Mouse (Mus musculus) embryonic stem cell, embryonic (primary cell): ENCODE data around the gene Arfgap1.

Experiments
- CTCF ChIA-PET, 4 experiments: fragments of 300-600 bp in 2 of 4; fragments of 350-600 bp in 2 of 4; sonication (Branson Sonifier 250); formaldehyde crosslinking; loops; one replicate each; lab custom pipeline; 2022; ENCODE audit warnings: inconsistent platforms in 2 of 4; lab: Charles Lee
- POLR2A ChIA-PET, 4 experiments: fragments of 300-600 bp in 2 of 4; fragments of 350-600 bp in 2 of 4; sonication (Branson Sonifier 250); formaldehyde crosslinking; loops; one replicate each; lab custom pipeline; 2022; ENCODE audit warnings: antibody characterized with exemption in 4 of 4, inconsistent platforms in 1 of 4; lab: Charles Lee

Arfgap1 gene

DNA sequence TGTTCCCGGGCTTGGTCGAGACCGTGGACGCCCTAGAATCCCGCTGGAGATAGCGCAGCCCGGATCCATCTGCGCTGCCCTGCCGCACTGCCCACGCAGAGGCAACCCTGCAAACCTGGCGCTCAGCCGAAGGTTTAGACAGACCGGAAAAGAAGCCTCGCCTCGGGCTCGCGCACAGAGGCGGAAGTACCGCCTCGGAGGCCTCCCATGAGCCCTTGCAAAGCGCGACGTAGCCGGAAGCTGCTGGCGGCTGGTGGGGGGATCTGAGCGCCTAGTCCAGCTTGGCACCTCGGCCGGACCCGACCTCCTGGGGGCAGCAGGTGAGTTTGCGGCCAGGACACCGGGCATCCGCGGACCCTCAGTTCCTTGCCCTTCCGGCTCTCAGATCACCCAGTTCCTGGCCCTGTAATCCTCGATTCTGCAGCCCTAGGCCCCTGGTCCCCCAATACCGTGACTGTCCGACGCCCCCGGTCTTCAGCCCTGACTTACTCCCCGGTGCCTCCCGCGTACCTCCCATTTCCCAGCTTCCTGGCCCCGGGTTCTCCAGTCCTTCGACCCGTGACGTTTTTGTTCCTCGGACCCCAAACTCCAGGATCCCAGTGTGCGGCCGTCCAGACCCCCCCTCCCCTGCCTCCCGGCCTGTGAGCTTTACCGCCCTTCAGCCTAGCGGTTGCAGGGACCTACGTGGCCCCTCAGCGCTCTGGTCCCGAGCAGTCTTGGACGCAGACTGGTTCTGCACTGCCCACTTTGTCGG lies at the start of gene Arfgap1:
Arfgap1 (plus strand) TSS at position 216 of the 754 bp plus-strand sequence.
- CTCF ChIA-PET: interaction anchor here in 3 of 4 experiments (0.6 to 10.2 kb wide), 11 partner anchors 8 to 831 kb away, joined by 3 to 189 read pairs (median 3); partner anchors contain the start of genes Ythdf1 (in 2 of the 3), Birc7 (in 1 of the 3) and Nkain4 (in 1 of the 3)
- POLR2A ChIA-PET: interaction anchor here (0.5 to 8.3 kb wide), 43 partner anchors 9 to 709 kb away, joined by 3 to 85 read pairs (median 4); partner anchors contain the start of genes Birc7 (in 3 of the 4), Ythdf1 (in 3 of the 4), Nkain4 (in 2 of the 4) and Col20a1 (in 1 of the 4)

DNA sequence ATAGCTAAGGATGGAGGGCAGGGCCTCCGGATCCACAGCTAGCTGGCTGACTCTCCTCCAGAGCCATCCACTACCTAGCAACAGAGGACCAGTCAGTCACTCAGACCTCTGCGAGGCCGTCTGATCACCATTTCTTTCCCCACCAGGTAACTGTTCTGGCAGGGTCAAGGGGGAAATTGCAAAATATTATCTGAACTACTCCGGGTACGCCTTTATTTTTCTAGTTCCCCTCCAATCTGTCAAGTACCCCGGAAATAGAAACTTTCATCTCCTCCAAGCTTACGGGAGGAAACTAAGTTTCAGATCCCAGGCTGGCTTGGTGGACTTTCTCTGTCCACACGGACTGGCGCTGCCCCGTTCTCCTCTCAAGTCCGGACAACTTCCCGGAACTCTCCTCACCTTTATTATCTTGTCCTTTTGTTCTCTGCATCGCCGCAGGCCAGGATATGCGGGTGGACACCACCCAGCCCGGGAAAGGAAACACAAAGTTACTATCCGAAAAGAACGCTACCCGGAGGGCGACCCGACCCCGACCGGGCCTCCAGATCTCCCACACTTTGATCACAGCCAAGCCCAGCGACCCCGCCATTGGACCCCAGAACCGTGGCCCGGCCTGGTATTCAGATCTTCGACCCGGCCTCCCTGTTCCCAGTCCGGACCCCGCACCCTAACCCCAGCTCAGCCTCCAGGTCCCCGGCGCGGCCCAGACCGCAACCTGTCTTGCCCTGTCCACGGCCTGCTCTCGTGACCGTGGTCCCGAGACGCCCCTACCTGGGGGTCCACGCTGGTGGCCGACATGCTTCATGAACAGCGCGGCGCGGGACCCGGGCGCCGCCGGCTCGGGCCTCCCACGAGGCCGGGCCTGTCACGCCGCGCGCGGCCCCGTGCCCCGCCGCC lies 46.9 kb upstream of the Arfgap1 start:
- ChIA-PET CTCF (interaction anchor here (0.6 to 11.8 kb wide), 14 partner anchors 8 to 692 kb away, joined by 3 to 189 read pairs (median 4); partner anchors contain the start of genes Arfgap1 (in 2 of the 4) and Nkain4 (in 2 of the 4)), POLR2A (interaction anchor here (0.6 to 13.1 kb wide), 65 partner anchors 9 to 600 kb away, joined by 3 to 232 read pairs (median 5); partner anchors contain the start of genes Arfgap1 (in 3 of the 4), Nkain4 (in 3 of the 4), Birc7 (in 2 of the 4) and Gid8 (in 2 of the 4))

DNA sequence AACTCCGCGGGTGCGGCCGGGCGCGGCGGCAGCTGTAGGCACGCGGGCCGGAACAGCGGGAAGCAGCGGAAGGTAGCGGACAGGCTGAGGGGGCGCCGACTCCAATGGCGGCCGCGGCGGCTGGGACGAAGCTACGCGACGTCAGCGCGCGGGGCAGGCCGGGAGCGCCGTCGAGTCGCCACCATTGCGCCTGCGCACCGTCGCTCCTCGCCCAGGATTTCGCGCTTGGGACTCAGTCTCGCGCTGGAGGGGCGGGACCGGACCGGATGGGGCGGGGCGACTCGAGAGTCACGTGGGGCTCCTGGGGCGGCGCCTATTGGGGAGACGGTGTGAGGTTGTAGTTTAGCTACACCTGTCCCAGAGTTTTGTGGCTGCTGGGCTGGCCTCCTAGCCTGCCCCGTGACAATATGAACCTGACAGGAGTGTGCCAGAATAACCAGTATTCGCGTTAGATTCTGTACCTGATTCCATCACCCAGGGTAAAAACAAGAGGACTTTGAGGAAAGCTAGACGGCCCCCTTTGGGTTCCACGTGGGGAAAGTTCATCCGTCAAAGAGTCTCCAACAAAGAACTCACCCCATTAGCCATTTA lies 46.1 kb upstream of the Arfgap1 start, which contains the start of gene Ythdf1:
Ythdf1 (minus strand) TSS at position 140 of the 591 bp plus-strand sequence.
- ChIA-PET POLR2A (interaction anchor here (0.6 to 13.1 kb wide), 74 partner anchors 8 to 669 kb away, joined by 3 to 232 read pairs (median 4); partner anchors contain the start of genes Nkain4 (in 4 of the 4), Arfgap1 (in 3 of the 4), Birc7 (in 2 of the 4) and Gid8 (in 2 of the 4)), CTCF (interaction anchor here (0.6 to 11.8 kb wide), 12 partner anchors 13 to 132 kb away, joined by 3 to 189 read pairs (median 5); partner anchors contain the start of genes Arfgap1 (in 2 of the 4) and Nkain4 (in 2 of the 4))

DNA sequence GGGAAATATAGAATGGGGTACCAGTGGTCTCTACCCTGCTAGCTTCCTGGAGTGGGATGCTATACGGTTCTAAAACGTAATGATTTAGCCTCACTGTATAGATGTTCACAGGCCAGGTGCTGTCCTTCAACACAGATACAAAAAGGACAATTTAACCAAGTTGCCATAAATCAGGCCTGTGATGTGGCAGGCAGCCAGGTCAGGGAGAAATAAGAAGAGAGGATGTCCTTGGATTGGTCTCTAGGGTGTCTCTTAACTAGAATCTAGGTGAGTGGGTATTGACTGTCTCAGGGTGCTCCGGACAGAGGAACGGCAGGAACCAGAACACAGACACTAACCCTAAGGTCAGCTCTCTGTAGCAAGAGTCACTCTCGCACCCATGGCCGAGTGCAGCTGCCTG lies 44.3 kb upstream of the Arfgap1 start:
- ChIA-PET POLR2A (interaction anchor here in 3 of 4 experiments (0.8 to 13.1 kb wide), 11 partner anchors 10 to 162 kb away, joined by 3 to 232 read pairs (median 4); partner anchors contain the start of genes Arfgap1 (in 1 of the 3) and Nkain4 (in 1 of the 3)), CTCF (interaction anchor here in 2 of 4 experiments (0.6 to 11.8 kb wide), 5 partner anchors 10 to 41 kb away, joined by 3 to 189 read pairs (median 3); partner anchors contain the start of gene Arfgap1 (in 1 of the 2))

DNA sequence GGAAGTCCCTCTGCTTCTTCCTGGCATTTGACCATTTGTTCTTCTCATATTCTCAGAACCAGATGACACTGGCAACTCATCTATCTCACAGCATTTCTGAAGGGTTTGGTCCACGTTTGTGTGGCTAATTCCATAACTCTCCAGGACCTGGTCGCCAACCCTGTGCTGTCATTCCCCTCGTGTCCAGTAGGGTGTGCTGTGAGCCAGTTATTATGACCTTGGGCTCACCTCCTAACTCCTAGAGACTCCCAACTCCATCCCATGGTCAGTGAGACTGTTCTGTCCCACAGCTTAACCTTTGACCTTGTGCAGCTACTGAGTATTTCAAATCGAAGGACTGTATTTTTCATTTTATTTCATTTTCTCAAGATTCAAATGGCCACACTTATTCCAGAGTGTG lies 41.8 kb upstream of the Arfgap1 start:
- CTCF ChIA-PET: interaction anchor here (0.7 to 11.8 kb wide), 13 partner anchors 23 to 467 kb away, joined by 3 to 189 read pairs (median 6); partner anchors contain the start of genes Nkain4 (in 2 of the 4) and Arfgap1 (in 1 of the 4)
- POLR2A ChIA-PET: interaction anchor here (0.8 to 6.9 kb wide), 21 partner anchors 9 to 668 kb away, joined by 3 to 50 read pairs (median 4); partner anchors contain the start of genes Arfgap1 (in 2 of the 4), Nkain4 (in 1 of the 4) and Rps21 (in 1 of the 4)

DNA sequence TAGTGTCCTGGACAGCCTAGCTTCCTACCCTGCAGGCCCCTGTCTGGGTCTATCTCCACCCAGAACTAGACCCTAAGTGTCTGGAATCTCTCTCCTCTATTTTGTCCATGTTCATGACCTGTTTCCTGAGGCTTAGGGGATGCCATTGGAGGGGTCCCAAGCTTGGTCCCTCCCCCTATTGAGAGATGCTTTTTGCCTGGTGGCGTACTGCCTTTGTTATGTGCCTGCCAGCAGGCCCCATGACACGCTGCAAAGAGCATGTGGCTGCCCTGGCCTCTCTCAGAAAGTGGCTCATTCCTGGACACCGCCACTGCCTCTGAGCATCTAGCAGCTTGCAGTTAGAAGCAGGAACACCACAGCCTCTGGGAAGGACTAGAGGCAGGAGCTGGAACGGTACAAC lies 38.3 kb upstream of the Arfgap1 start, which contains the start of gene Birc7:
Birc7 (plus strand) TSS at position 301 of the 400 bp plus-strand sequence.
- POLR2A ChIA-PET: interaction anchor here in 3 of 4 experiments (0.8 to 6.9 kb wide), 33 partner anchors 8 to 203 kb away, joined by 3 to 50 read pairs (median 6); partner anchors contain the start of genes Arfgap1 (in 3 of the 3), Nkain4 (in 3 of the 3) and Ythdf1 (in 2 of the 3)
- CTCF ChIA-PET: interaction anchor here (0.6 to 11.8 kb wide), 11 partner anchors 9 to 68 kb away, joined by 3 to 189 read pairs (median 6); partner anchors contain the start of gene Arfgap1 (in 1 of the 4)

DNA sequence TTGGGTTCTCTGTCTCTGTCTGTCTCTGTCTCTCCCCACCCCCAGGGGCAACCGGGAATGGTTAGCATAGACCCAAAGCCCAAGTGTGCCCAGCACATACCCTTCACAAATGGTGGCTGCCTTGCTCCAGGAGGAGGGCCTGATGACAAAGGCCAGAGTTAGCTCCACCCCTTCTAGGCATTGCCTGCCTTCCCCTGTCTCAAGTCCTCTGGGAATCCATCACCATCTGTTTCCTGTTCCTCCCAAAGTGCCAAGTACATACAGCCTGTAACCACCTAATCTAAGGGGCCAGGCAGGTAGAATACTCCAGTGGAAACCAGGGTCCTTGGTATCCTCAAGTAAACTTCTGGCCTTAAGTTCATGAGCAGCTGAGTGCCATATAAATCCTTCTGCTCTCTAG lies 34.6 kb upstream of the Arfgap1 start:
- ChIA-PET POLR2A (interaction anchor here in 3 of 4 experiments (0.6 to 2.4 kb wide), 12 partner anchors 9 to 667 kb away, joined by 3 to 16 read pairs (median 4); partner anchors contain the start of genes Ythdf1 (in 2 of the 3), Arfgap1 (in 1 of the 3), Nkain4 (in 1 of the 3) and Samd10 (in 1 of the 3)), CTCF (interaction anchor here (0.6 to 2.9 kb wide), 6 partner anchors 10 to 125 kb away, joined by 3 to 9 read pairs (median 5); no protein-coding TSS in a partner anchor)

DNA sequence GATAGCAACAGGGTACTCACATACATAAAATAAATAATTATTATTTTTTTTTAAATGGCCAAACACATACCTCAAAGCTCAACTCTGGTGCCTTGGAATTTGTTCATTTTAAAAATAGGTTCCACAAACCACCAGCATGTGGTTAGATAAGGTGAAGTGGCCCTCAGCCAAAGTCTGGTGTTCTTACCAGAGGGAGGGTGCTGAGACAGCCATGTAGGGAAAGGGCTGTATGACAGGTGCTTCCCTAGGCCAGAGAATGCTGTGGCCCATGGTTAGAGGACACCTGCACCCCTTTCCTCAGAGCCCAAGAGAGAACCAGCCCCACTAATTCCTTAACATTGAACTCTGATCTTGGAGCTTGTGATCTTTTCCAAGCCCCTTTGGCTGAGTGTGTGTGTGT lies 26.8 kb upstream of the Arfgap1 start:
- ChIA-PET CTCF (interaction anchor here in 1 of 4 experiments (1.0 kb wide), 1 partner anchor 23 kb away, joined by 3 read pairs; no protein-coding TSS in a partner anchor), POLR2A (interaction anchor here in 2 of 4 experiments (0.7 to 1.6 kb wide), 2 partner anchors 14 to 33 kb away, joined by 3 to 5 read pairs; partner anchors contain the start of gene Nkain4 (in 1 of the 2))

DNA sequence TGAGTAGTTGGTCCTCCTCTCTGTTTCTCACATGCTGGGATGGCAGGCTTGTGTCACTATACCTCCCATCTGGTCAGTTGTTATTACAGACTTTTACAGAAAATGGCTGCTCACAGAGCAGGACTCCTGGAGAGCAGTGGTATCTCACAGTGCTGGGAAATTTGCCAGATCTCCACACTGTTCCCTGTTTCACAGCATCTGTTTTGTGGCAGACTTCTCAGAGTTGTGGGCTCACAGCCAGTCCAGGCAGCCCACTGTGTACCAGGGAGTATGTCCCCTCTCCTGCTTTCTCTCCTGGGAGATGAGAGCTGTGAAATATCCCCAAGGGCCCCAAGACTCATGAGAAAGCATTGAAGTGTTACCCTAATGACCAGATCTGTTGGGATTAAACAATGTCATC lies 25.2 kb upstream of the Arfgap1 start:
- POLR2A ChIA-PET: interaction anchor here in 1 of 4 experiments (1.1 kb wide), 1 partner anchor 11 kb away, joined by 3 read pairs; no protein-coding TSS in a partner anchor

DNA sequence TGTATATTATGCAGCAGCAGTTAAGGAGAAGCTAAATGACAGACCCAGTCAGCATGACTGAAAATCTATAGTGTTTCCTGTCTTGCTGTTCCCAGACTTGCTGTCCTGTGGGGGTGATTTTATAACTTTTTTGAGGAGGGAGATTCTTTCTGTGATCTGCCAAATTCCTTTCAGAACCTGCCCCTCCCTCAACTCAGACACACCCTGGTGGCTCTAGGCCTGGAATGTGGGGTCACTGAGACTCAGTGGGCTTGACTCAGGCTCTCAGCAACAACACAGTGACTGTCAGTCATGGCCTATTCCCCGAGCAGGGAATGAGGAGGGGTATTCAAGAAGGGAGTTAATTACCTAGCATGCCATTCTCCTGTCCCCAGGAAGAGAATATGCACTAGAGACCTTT lies 17.1 kb upstream of the Arfgap1 start:
- CTCF ChIA-PET: interaction anchor here in 1 of 4 experiments (1.1 to 1.5 kb wide), 2 partner anchors 12 to 14 kb away, joined by 3 to 5 read pairs; no protein-coding TSS in a partner anchor
- POLR2A ChIA-PET: interaction anchor here in 2 of 4 experiments (1.0 to 2.3 kb wide), 10 partner anchors 14 to 314 kb away, joined by 3 to 8 read pairs (median 4); partner anchors contain the start of genes Ythdf1 (in 2 of the 2) and Arfgap1 (in 1 of the 2)

More for the DNA sequence above, 25.2 kb upstream of the Arfgap1 start:
- CTCF ChIA-PET: interaction anchor here in 1 of 4 experiments (1.1 kb wide), 1 partner anchor 22 kb away, joined by 3 read pairs; no protein-coding TSS in a partner anchor

DNA sequence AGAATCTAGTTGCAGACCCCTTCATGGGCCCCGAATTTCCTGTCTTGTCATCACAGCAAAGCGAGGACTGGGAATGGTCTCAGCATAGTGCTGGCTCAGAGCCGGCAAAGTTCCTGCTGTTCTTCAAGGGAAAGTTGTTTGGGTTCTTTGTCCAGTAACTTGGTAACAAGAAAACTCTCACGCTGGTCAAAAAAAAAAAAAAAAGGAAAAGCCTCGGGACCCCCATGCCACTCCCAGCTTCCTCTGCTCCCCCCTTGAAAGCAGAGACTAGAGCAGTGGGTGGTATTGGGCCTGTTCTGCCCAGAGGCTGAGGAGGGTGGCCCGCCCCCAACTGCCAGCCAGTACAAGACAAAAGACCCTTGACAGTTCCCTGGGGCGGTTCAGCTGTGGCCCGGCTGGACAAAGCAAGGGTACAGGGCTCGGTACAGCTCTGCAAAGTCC lies 14.3 kb upstream of the Arfgap1 start:
- CTCF ChIA-PET: interaction anchor here (0.5 to 4.2 kb wide), 11 partner anchors 11 to 664 kb away, joined by 3 to 45 read pairs (median 5); partner anchors contain the start of gene Ythdf1 (in 1 of the 4)
- POLR2A ChIA-PET: interaction anchor here (0.5 to 4.6 kb wide), 24 partner anchors 9 to 726 kb away, joined by 3 to 85 read pairs (median 4); partner anchors contain the start of genes Birc7 (in 3 of the 4), Ythdf1 (in 3 of the 4), Arfgap1 (in 2 of the 4) and Dido1 (in 1 of the 4)

DNA sequence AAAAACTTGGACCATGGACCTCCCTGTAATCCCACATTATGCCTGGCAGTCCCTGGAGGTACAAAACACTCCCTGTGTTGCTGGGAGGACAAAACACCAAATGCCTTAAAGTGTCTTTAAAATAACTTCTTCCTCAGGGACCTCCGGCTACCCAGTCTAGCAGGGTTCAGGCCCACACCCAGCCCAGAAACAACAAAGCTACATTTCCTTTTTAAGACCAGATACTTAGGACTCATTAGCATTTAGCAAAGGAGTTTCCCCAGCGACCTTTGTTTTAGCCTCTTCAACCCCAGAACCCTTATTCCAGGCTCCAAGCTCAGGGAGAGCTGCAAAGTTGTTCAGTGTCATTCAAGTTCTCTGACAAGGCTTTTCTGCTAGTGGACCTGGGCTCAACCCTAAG lies 13.4 kb upstream of the Arfgap1 start:
- CTCF ChIA-PET: interaction anchor here (0.6 to 4.2 kb wide), 14 partner anchors 10 to 725 kb away, joined by 3 to 45 read pairs (median 8); partner anchors contain the start of genes Arfgap1 (in 1 of the 4) and Ythdf1 (in 1 of the 4)
- POLR2A ChIA-PET: interaction anchor here (0.6 to 4.6 kb wide), 23 partner anchors 8 to 84 kb away, joined by 3 to 85 read pairs (median 5); partner anchors contain the start of genes Birc7 (in 3 of the 4), Ythdf1 (in 3 of the 4), Arfgap1 (in 2 of the 4) and Col20a1 (in 1 of the 4)

DNA sequence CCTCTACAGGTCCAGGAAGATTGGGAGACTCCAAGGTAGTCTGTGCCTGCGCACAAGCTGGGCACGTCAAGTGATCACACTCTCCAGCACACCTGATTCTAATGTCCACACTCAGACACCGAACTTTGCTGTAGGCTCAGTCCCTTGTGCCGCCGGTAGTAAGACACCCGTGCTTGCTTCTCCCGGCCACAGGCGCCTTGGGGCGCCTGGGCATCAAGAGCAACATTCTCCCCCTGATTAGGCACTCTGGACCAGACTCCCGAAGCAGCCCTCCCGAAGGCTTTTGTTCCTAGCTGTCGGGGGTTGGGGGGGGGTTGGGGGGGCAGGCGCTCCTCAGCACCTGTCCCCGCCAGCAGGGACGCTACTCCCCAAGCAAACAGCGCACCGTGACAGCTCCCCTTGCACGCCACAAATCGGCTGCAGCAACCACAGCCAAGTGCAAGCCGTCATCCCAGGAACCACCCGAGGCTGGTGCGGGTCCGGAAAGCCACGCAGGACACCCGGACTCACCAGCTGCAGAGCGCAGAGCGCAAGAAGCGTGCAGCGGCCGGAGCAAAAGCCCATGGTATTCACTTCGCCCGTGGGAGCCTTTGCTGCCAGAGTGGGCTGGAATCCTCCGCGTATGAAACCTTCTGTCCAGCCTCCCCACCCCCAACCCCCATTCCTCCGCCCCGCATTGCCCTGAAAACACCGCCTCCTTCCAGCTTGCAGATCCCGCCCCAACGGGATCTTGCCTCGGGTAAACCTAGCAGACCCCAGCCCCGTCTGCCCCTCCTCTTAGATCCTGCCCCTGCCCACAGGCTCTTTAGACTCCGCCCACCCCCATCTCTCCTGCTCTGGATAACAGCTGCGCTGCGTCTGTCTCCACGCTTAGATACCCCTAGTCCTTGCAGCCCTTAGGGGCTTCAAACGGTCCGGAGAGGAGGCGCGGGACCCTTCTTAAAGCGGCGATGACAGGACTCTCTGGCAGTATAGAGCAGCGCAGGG lies 12.7 kb upstream of the Arfgap1 start, which contains the start of gene Nkain4:
Nkain4 (minus strand) TSS at position 639 of the 987 bp plus-strand sequence.
- ChIA-PET POLR2A (interaction anchor here (0.5 to 4.6 kb wide), 42 partner anchors 9 to 771 kb away, joined by 3 to 85 read pairs (median 4); partner anchors contain the start of genes Birc7 (in 3 of the 4), Ythdf1 (in 3 of the 4), Arfgap1 (in 2 of the 4) and Col20a1 (in 1 of the 4)), CTCF (interaction anchor here (0.5 to 4.2 kb wide), 25 partner anchors 9 to 725 kb away, joined by 3 to 45 read pairs (median 4); partner anchors contain the start of genes Ythdf1 (in 2 of the 4), Arfgap1 (in 1 of the 4) and Ppdpf (in 1 of the 4))
